Mouse (Mus musculus): Measurements from ENCODE around the gene Fam216a. TPM values are rescaled to one million over a fixed set of nuclear protein-coding genes. Genes with fewer than 3 reads are reported as not detected.

The Fam216a gene
- total and polyA plus RNA-seq, 2 experiments from 2014 or later, result 21.8 to 31.8 TPM

GRCm38 (mm10) chr5:122396791-122397190 lies 24.6 kb upstream of the Fam216a start:
- 72% methylated on average over 10 of the region's 10 CpGs for WGBS
- Histone ChIP-seq H3K4me2 (ENCODE audit: low read depth, low read length) (0 out of 2 replicates have a peak overlapping the region, but pooled peaks have one; percentile 2), H3K27me3 (ENCODE audit: control insufficient read depth, insufficient read depth, low read length) (no peaks in the 10 kb centered on the region), H3K9me3 (replicated peaks; ENCODE audit: control insufficient read depth, low read length) (no peaks in the 10 kb centered on the region), H3K36me3 (replicated peaks; ENCODE audit: control insufficient read depth, insufficient read depth, low read length) (peaks cover 8% of the 10 kb centered on the region; the same call in 1 of the 2 replicates), H3K4me1 (ENCODE audit: control insufficient read depth, insufficient read depth) (peaks cover 31% of the 10 kb centered on the region), H3K27ac (ENCODE audit: low read depth) (peak overlapping the region; percentile 82), H3K4me3 (ENCODE audit: low read depth, low read length) (no peak overlapping the region), H3K9ac (replicated peaks; ENCODE audit: low read depth, low read length) (no peak overlapping the region)
- ATAC-seq (ENCODE audit: insufficient read depth, low read depth) (peak; percentile 37), DNase-seq (ENCODE audit: low spot score) (peak; percentile 41)
- peak; percentile 95 for TF ChIP-seq EP300 (IDR thresholded peaks at IDR 0.05; ENCODE audit: low read depth)
- no peak for TF ChIP-seq CTCF (IDR thresholded peaks at IDR 0.05; ENCODE audit: low read depth)

GRCm38 (mm10) chr5:122393887-122394286 lies 21.7 kb upstream of the Fam216a start:
- Histone ChIP-seq H3K36me3 (replicated peaks; ENCODE audit: control insufficient read depth, insufficient read depth, low read length) (peaks cover 8% of the 10 kb centered on the region; the same call in 1 of the 2 replicates), H3K9ac (replicated peaks; ENCODE audit: low read depth, low read length) (no peak overlapping the region), H3K27me3 (ENCODE audit: control insufficient read depth, insufficient read depth, low read length) (no peaks in the 10 kb centered on the region), H3K27ac (ENCODE audit: low read depth) (no peak overlapping the region), H3K9me3 (replicated peaks; ENCODE audit: control insufficient read depth, low read length) (no peaks in the 10 kb centered on the region), H3K4me3 (ENCODE audit: low read depth, low read length) (no peak overlapping the region), H3K4me2 (ENCODE audit: low read depth, low read length) (no peak overlapping the region), H3K4me1 (ENCODE audit: control insufficient read depth, insufficient read depth) (peaks cover 15% of the 10 kb centered on the region; the same call in 1 of the 2 replicates)
- 69% methylated on average over 2 of the region's 2 CpGs for WGBS
- TF ChIP-seq CTCF (IDR thresholded peaks at IDR 0.05; ENCODE audit: low read depth), result peak; percentile 76
- no peak for TF ChIP-seq EP300 (IDR thresholded peaks at IDR 0.05; ENCODE audit: low read depth)
- DNase-seq (ENCODE audit: low spot score) (peak; percentile 55), ATAC-seq (ENCODE audit: insufficient read depth, low read depth) (no peak; the same call in 1 of the 2 replicates)

GRCm38 (mm10) chr5:122392227-122393004 lies 20.3 kb upstream of the Fam216a start:
- peak overlapping the region; percentile 86 for H3K27ac ChIP-seq (ENCODE audit: low read depth)
- no peaks in the 10 kb centered on the region for H3K9me3 ChIP-seq (replicated peaks; ENCODE audit: control insufficient read depth, low read length)
- TF ChIP-seq EP300 (IDR thresholded peaks at IDR 0.05; ENCODE audit: low read depth), result no peak
- TF ChIP-seq CTCF (IDR thresholded peaks at IDR 0.05; ENCODE audit: low read depth), result no peak
- H3K4me1 ChIP-seq (ENCODE audit: control insufficient read depth, insufficient read depth), result peaks cover 7% of the 10 kb centered on the region; the same call in 1 of the 2 replicates
- H3K27me3 ChIP-seq (ENCODE audit: control insufficient read depth, insufficient read depth, low read length), result no peaks in the 10 kb centered on the region
- peak overlapping the region; percentile 89 for H3K9ac ChIP-seq (replicated peaks; ENCODE audit: low read depth, low read length)
- 6% methylated on average over 19 of the region's 19 CpGs for WGBS
- DNase-seq (ENCODE audit: low spot score) (no peak), ATAC-seq (ENCODE audit: insufficient read depth, low read depth) (peak; percentile 32; the same call in 1 of the 2 replicates)
- H3K4me3 ChIP-seq (ENCODE audit: low read depth, low read length), result peak overlapping the region; percentile 90
- H3K36me3 ChIP-seq (replicated peaks; ENCODE audit: control insufficient read depth, insufficient read depth, low read length), result peaks cover 8% of the 10 kb centered on the region; the same call in 1 of the 2 replicates
- H3K4me2 ChIP-seq (ENCODE audit: low read depth, low read length), result peak overlapping the region; percentile 66

GRCm38 (mm10) chr5:122391786-122392180 lies 19.6 kb upstream of the Fam216a start, which contains the start of gene Arpc3:
Gene Arpc3 (plus strand): TSS chr5:122391878.
- under 1% methylated on average over 39 of the region's 39 CpGs for WGBS
- Histone ChIP-seq H3K9ac (replicated peaks; ENCODE audit: low read depth, low read length) (peak within 1 kb of the TSS; percentile 89), H3K36me3 (replicated peaks; ENCODE audit: control insufficient read depth, insufficient read depth, low read length) (0 out of 2 replicates have a peak, but pooled peaks cover 1% of the 10 kb centered on the region), H3K4me3 (ENCODE audit: low read depth, low read length) (peak within 1 kb of the TSS; percentile 90), H3K27ac (ENCODE audit: low read depth) (peak within 1 kb of the TSS; percentile 86), H3K4me1 (ENCODE audit: control insufficient read depth, insufficient read depth) (peaks cover 7% of the 10 kb centered on the region; the same call in 1 of the 2 replicates), H3K4me2 (ENCODE audit: low read depth, low read length) (peak within 1 kb of the TSS; percentile 66), H3K27me3 (ENCODE audit: control insufficient read depth, insufficient read depth, low read length) (no peaks in the 10 kb centered on the region), H3K9me3 (replicated peaks; ENCODE audit: control insufficient read depth, low read length) (no peaks in the 10 kb centered on the region)
- peak; percentile 83 for DNase-seq (ENCODE audit: low spot score)
- peak; percentile 87 for ATAC-seq (ENCODE audit: insufficient read depth, low read depth)
- TF ChIP-seq EP300 (IDR thresholded peaks at IDR 0.05; ENCODE audit: low read depth) (peak; percentile 50; the same call in 1 of the 2 replicates), CTCF (IDR thresholded peaks at IDR 0.05; ENCODE audit: low read depth) (peak; percentile 90)

GRCm38 (mm10) chr5:122391178-122391785 lies 19.1 kb upstream of the Fam216a start:
- peak overlapping the region; percentile 90; the same call in 1 of the 2 replicates for H3K4me3 ChIP-seq (ENCODE audit: low read depth, low read length)
- DNase-seq (ENCODE audit: low spot score) (no peak), ATAC-seq (ENCODE audit: insufficient read depth, low read depth) (no peak)
- H3K27me3 ChIP-seq (ENCODE audit: control insufficient read depth, insufficient read depth, low read length), result no peaks in the 10 kb centered on the region
- TF ChIP-seq CTCF (IDR thresholded peaks at IDR 0.05; ENCODE audit: low read depth), result no peak
- H3K36me3 ChIP-seq (replicated peaks; ENCODE audit: control insufficient read depth, insufficient read depth, low read length), result no peaks in the 10 kb centered on the region
- H3K9ac ChIP-seq (replicated peaks; ENCODE audit: low read depth, low read length), result no peak overlapping the region
- peaks cover 7% of the 10 kb centered on the region; the same call in 1 of the 2 replicates for H3K4me1 ChIP-seq (ENCODE audit: control insufficient read depth, insufficient read depth)
- 50% methylated on average over 15 of the region's 16 CpGs for WGBS
- no peak overlapping the region for H3K4me2 ChIP-seq (ENCODE audit: low read depth, low read length)
- H3K27ac ChIP-seq (ENCODE audit: low read depth), result no peak overlapping the region
- H3K9me3 ChIP-seq (replicated peaks; ENCODE audit: control insufficient read depth, low read length), result no peaks in the 10 kb centered on the region
